Mouse (Mus musculus): ENCODE results near the gene Negr1.
A peak's percentile ranks its signal among the peaks of the same experiment; 100 is the strongest.

The Negr1 gene

DNA sequence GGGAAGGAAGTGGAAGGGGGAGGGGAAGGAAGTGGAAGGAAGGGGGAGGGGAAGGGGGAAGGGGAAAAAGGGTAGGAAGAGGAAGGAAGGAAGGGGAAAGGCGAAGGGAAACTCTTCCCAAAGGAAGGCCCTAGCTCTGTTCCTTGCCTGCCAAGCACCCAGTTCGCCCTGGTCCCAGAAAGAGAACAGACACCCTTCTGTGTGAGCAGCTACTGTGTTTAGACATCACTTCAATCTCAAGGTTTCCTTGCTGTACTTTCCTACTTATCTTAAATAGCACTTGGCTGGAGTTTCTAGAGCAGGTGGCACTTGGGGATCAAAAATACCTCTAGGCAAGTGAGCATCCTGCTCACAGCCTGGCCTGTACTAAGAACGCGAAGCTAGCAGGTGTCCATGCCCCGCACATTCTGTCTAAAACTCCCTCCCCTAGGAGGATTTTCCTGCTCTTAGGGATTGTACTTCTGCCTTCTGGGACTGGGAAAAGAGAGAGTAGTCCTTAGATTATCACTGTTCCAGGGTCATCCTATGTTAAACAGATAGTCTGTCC lies 128.5 kb downstream of the Negr1 start:
- peak; percentile 83 for ATAC-seq (ENCODE audit: low TSS enrichment)

DNA sequence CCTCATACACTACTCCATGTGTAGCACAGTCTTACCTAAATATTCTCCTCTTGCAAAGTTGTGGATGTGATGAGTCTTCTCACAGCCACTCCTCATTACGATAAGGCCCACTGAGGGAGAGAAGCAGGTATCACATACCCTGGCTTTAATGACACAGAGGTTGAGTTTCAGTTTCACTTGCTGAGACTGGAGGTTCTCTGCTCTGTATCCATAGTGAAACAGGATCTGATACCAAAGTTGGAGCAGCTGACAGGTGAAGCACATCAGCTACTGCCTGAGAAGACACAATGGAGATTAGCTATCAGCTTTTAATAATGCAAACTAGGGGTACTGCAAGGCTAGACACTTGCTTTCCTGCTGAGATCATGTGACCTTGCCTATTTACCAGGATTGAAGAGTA lies 137.1 kb downstream of the Negr1 start:
- no peak for ATAC-seq (ENCODE audit: low TSS enrichment)

DNA sequence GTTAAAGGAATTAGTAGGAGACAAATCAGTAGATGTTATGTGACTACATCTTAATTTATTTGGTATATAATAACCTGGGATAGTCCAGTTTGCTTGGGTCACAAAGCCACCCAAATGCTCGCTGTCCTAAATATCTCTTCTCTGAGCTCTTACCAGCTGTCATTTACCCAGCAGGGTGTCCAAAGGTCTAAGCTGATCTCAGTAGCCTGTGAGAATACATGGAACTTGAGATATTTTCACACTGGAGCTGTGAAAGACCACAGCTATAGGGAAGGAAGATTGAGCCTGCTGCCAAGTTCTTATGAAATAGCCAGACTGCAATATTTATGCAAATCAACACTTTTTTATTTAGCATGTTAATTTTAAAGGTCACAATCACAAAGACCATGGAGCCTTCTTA lies 141.6 kb downstream of the Negr1 start:
- ATAC-seq (ENCODE audit: low TSS enrichment), result peak; percentile 67

DNA sequence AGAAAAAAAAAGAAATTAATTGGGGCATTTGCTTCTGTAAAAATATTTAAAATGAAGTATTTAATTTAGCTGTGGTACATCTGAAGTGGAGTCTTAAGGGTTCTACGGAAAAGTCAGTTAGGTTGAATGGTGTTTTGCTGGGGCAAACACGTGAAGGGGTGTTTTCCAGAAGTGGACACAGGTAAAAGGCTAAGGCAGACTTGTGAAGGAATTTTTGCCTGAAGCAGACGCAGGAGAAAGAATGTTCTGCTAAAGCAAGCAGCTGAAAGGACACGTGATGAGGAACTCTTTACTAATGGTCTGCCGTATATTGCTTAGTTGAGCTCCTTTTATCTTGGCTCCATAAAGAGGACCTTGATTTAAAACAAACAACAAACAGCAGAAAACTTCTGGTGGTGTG lies 148.6 kb downstream of the Negr1 start:
- 0 out of 2 replicates have a peak, but pooled peaks have one; percentile 18 for ATAC-seq (ENCODE audit: low TSS enrichment)

DNA sequence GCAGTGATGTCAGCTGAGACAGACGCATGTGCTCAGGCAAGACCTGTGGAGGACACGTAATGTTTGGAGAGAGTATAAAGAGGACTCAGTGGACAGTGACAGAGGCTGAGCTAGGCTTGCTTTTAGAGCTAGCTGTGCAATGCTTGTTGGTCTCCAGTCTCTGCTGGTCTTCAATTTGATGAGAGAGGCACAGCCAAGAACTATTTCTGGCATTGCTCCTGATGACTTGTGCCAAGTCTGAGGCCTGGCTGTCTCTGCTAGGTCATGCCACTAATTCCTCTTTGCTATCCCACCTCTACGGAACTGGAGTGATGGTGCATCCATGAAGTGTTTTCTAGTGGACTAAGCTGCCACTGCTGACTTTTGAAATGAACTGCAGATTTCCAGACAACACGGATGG lies 149.1 kb downstream of the Negr1 start:
- 0 out of 2 replicates have a peak, but pooled peaks have one; percentile 24 for ATAC-seq (ENCODE audit: low TSS enrichment)

DNA sequence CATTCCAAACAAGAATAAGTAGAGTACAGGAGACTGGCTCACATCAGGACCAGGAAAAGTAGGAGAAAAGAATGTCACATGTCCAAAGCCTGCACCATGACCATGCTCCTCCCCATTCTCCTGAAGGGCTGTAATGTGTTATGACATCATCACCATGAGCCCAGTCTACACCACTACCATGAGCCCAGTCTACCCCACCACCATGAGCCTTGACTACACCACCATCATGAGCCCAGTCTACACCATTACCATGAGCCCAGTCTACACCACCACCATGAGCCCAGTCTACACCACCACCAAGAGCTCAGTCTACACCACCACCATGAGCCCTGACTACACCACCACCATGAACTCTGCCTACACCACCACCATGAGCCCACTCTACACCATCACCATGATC lies 174.7 kb downstream of the Negr1 start:
- no peak for ATAC-seq (ENCODE audit: low TSS enrichment)

DNA sequence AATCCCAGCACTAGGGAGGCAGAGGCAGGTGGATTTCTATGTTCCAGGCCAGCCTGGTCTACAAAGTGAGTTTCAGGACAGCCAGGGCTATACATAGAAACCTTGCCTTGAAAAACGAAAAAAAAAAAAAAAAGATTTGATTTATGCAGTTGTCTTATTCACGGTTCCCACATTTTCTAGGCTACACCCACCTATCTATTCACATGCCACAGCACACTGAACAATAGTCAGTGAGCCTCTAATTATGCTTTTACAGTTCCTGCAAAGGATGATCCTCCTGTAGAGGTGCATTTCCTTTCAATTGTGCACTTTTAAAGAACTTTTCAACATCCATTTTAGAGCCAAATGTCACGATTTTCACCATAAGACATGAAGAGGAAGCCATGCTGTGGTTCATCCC lies 177.9 kb downstream of the Negr1 start:
- ATAC-seq (ENCODE audit: low TSS enrichment), result peak; percentile 75

DNA sequence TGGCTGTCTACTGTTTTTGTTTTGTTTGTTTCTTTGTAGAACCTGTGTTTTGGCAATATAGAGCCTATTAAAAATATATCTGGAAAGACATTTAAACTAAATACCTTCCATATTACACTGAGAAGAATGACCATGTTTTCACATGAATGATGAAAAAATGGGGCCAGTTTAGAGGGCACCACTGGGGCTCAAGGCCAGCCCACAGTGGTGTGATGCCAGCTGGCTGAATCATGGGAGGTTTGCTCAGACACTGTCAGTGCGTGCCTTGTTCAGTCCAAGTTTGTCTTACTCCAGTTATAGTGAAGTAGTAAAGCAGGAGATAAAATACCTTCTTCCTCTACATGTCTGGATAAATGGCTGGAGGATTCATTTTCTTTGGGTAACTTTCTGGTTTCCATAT lies 181.7 kb downstream of the Negr1 start:
- ATAC-seq (ENCODE audit: low TSS enrichment), result no peak

DNA sequence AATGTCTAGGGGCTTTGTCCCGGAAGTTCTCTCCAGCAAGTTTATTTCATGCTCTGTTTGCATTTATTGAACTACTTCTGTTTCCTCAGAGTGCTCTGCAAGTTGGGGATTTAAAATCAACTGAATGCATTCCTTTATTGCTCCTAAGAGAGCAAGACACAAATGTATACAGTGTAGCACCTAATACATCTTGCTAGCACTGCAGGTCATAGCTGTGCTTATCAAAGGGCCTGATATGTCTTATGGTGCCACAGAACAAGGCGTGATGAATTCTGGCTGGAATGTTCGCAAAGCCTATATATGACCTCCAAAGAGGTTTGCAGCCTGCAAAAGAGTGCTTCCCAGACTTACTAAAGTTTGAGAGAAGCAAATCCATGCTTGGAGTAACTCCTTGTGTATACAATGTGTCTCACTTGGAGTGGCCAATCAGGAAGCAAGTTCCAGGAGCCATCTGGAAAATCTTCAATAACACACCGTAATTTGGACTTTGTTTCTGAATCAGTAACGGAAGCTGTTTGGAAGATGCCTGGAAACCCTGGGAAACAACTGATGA lies 183.7 kb downstream of the Negr1 start:
- ATAC-seq (ENCODE audit: low TSS enrichment), result no peak

DNA sequence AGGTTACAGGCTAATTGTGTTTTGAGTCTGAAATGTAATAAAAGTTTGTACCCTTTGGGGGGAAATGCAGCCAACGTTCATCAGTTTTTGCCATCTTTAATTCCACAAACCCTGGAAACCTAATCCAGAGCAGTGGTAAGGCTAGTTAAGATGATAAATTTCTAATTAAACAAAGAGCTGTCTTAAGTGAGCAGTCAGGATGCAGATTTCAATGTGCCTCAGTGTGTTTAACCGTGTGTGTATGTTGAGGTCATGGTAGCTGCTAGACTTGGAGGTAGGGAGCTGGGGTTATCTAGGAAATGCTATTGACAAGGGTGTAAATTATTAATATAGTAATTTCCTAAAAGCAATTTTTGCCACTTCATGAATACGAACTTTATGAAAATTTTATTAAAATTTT lies 185.9 kb downstream of the Negr1 start:
- no peak for ATAC-seq (ENCODE audit: low TSS enrichment)

DNA sequence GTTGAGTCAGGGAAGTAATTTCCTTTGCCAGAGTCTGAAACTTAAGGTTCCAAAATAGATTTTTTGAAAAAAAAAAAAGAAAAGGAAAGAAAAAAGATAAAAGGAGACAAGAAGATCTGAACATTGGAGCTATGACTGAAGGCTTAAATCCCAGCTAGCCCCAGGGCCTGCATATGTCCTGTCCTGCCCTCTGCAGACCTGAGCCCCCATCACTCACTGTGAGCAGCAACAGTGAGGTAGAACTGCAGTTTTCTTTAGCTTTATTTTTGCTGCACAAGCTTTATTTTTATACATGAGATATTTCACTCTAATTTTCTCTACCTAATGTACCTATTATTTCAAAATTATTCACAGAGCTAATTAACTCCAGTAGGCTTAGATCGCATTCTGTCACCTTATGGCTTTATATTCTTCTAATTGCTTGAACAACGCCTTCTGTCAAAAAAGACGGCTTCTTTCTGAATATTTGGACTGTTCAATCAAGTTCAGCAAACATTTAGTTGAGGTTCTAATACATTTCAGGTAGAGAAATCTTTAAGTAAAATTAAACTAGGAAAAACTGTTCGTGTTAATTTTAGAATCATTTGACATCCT lies 192.3 kb downstream of the Negr1 start:
- no peak for ATAC-seq (ENCODE audit: low TSS enrichment)

DNA sequence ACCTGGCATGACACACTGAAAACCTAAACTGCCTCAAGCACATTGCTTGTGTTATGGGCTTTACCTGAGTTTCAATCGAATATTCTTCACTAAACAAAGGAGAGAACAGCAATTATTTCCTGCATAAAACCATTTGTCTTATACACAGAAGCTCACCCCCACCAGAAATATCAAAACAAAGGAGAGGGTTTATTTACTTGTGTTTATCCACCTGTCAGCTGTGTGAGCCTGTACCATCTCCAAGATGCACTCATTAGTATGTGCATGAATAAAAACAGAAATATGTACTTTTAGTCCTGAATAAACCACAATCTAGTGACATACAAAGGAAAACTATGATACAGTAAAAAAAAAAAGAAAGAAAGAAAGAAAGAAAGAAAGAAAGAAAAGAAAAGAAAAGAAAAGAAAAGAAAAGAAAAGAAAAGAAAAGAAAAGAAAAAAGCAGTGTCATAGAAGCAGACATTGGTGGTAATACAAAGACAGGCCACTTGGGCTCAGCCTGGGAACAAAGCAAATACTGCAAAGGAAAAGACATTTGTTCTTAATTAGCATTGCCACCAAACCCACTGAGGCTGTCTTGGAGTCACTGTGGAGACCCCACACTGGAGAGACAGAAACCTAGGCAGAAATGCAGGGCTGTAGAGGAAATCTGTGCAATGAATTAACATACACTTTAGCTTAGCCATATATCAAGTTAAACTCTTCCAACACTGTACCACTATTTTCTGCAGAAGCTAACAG lies 193.4 kb downstream of the Negr1 start:
- ATAC-seq (ENCODE audit: low TSS enrichment), result no peak

DNA sequence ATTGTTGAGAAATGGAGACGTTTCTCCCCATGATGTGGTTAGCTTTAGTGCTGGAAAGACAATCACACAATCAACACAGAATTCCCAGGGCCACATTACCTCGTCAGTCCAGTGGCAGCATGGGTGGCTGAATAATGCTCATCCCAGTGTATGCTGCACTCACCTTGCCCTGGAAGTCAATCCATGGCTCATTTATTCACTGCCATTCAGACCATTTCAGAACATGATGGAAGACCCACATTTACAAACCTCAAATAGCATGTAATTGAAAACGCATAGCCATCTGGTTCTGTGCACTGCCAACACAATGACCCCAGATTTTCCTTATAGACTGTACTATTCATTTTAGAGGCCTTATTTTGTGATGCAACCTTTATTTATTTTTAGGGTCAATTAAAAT lies 203.4 kb downstream of the Negr1 start:
- ATAC-seq (ENCODE audit: low TSS enrichment), result no peak

DNA sequence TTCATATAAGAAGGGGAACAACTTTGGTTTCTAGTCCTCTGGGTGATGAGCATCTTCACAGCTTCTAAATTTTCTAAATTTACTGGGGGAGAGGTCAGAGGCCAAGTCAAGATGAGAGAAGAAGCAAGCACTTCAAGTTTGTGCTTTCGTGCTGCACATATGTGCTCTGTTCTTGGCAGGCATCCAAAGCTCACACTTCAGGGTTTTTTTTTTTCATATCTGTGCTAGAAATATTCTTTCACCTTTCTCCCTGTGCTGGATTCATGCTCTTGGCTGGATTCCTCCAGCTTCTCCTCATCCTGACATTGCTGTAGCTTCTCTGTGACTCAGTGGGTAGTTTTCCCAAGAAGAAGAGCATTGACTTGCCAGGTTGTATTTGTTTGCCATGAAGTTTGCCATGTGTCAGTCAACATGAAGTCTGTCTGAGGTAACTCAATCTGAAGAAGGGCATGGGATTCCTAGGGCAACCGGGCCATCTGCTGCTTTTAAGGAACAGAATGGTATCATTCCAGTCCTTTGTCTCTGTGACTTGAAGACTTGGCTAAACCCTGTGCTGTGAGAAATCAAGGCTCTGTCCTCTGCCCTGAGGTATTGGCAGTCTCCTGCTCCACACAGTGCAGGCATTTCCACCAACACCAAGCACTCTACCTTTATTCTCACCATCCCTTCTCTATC lies 204.7 kb downstream of the Negr1 start:
- peak; percentile 22; the same call in 1 of the 2 replicates for ATAC-seq (ENCODE audit: low TSS enrichment)

DNA sequence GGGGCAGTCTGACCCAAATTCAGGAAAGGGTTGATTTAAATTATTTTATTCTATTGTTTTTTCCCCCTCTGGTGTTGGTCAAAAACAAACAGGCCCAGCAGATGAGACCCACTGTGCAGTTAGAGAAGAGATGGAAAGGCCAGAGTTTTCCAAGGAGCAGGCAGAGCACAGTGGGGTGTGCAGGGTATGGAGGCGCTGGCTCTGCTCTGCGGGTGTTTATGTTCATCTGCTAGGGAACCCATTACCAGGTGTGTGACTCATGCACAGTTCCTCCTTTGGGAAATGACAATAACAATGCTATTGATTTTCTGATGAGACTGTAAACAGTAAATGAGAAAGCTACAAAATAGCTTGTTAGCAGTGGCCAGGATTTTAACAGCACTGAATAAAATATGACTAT lies 210.0 kb downstream of the Negr1 start:
- ATAC-seq (ENCODE audit: low TSS enrichment), result no peak

DNA sequence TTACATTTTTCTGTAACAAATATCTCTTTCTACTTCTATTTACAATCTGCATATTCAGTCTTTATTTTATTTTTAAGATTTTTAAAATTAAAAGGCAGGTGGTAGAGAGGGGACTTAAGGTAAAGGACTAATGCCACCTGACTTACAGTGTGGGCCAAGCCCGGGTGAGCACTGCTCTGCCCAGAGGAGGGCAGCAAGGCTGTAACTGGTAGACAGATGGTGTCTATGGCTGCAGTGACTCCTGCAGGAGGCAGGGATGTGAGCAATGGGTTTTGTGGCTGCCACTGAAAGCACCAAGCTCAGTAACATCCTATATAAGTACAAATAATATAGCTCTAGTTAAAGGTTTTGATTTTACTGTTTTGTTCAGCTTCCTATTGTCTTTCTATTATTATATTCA lies 210.5 kb downstream of the Negr1 start:
- 0 out of 2 replicates have a peak, but pooled peaks have one; percentile 24 for ATAC-seq (ENCODE audit: low TSS enrichment)

DNA sequence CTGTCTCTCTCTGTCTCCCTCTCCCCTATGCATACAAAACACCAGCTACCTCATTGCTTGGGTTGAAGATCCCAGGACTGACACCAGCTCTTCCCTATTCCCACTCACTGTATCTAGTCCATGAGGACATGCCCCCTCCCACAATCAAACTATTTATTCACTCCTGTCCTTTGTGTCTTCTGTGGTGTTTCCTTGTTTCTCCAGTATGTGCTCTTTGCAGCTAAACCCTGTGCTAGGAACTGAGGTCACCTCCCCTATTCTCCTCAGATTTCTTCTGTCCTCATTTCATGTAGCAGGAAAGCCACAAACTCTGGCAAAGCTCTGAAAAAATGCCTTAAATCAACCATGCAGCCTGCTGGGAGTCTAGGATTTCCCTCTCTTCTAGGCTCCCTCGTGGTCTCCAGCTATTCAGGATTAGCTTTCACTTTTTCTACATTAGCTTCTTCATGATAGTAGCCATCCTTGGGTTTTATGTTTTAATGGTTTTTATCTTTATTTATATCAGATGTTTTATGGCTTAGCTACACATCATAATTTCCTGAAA lies 222.8 kb downstream of the Negr1 start:
- ATAC-seq (ENCODE audit: low TSS enrichment), result no peak

DNA sequence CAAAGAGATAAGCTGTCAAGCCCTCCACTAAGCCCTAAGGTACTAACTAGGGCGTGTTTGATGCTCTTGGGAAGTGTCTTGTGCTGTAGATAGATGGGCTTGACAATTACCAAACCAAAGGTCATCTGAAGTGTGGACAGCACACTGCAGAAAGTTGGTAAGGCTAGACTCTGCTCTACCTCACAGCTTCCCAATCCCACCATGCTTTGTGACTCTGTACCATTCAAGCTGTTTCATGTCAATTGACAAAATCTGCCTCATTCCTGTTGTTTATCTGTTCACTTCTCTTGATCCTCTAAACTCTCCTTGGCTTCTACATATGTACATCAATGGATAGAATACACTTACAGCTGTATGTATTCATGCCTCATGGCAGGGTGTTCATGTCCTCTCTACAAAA lies 224.8 kb downstream of the Negr1 start:
- no peak for ATAC-seq (ENCODE audit: low TSS enrichment)

DNA sequence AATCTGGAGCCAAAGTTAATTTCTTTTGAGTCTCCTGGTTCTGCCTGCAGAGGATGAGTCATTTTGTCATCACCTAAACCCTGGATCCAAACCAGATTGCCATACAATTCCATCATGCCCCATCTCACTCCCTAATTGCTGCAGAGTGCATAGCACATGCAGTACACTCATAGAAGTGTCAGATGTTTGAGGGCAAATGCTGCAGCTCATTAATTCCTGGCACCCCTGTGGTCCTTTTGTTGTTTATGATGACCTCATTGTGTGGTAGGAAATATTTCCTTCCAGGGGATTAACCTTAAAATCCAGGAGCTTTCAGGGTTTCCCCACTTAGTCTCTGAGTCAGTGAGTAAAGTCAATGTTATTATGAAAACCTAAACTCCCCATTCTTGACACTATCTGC lies 229.6 kb downstream of the Negr1 start:
- ATAC-seq (ENCODE audit: low TSS enrichment), result no peak

DNA sequence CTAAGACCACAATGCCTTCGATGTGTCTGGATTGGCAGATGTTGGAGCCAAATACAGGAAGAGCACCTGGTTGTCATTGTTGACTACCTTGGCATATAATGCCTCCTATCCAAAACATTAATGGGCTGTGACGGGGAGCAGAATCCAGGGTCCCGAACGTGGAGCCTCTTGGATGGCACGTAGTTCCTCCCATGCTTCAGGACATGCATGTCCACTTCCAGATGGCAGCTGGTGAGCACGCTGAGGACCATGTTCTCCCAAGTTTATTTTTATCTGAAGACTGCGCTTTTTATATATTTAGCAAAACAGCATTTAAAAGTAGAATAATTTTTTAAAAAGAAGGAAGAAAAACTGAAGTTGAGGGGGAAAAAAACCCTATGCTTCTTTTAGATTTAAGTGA lies 231.1 kb downstream of the Negr1 start:
- ATAC-seq (ENCODE audit: low TSS enrichment), result 0 out of 2 replicates have a peak, but pooled peaks have one; percentile 20

DNA sequence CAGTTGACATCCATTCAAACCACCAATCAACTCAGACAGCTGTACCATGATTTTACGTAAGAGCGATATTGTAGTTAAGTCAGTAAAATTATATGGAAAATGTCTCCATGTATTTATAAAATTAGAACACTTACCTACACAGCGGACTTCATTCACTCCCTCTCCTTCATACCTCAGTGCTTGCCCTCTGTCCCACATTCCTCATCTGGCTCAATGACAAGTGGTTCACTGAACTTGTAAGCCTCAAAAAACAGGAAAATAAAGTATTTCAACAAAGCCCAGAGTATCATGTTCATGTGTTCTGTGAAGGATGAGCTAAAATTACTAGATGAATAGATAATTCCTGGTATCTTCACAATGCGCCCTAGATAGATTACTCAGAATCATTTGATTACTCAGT lies 232.5 kb downstream of the Negr1 start:
- no peak for ATAC-seq (ENCODE audit: low TSS enrichment)

DNA sequence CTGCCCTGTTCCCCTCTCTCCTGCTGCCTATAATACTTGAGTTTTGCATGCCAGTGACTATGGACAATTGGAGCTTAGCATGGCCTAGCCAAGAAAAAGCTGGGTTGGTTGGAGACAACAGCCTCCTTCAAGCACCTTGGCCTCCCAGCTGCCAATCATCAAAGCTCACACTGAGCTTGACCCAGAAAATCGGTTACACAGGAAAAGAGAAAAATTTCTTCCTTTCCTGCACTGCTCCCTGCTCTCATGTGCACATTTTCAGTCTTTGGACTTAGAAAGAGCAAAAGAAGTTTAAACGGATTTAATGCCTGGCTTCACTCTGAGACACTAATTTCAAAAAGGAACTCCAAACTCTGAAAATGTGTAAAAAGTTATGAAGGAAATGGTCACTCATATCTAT lies 233.0 kb downstream of the Negr1 start:
- ATAC-seq (ENCODE audit: low TSS enrichment), result no peak

All from frontal cortex, adult (tissue).